Mouse (Mus musculus) limb, embryonic 12.5 days (tissue): ENCODE data around the gene Fyb. TPM values are rescaled to one million over a fixed set of nuclear protein-coding genes. Genes with fewer than 3 reads are reported as not detected.

Experiments
- ATAC-seq: fragments of 200-750 bp; cut with Nextera tagmentation; 2 replicates; pipeline ENCODE4 v1.8.0; 2017; ENCODE audit warnings: low read depth, moderate TSS enrichment; ENCODE audit not compliant: insufficient number of reproducible peaks, insufficient read depth, low FRiP score, low TSS enrichment
- H3K27ac ChIP-seq: fragments of 300-500 bp; sonication (generic); 2 replicates; pipeline ENCODE4 v1.5.1; 2016; ENCODE audit warnings: mild to moderate bottlenecking, moderate library complexity
- H3K27me3 ChIP-seq: fragments of 300-500 bp; sonication (generic); 2 replicates; pipeline ENCODE4 v1.6.1; 2016; ENCODE audit warnings: mild to moderate bottlenecking, moderate library complexity
- H3K36me3 ChIP-seq: fragments of 300-500 bp; sonication (generic); 2 replicates; pipeline ENCODE4 v1.6.1; 2016; ENCODE audit warnings: mild to moderate bottlenecking, moderate library complexity
- H3K4me1 ChIP-seq: fragments of 300-500 bp; sonication (generic); replicated peaks from 2 replicates; pipeline ENCODE4 v1.6.1; 2016
- H3K4me2 ChIP-seq: fragments of 300-500 bp; sonication (generic); 2 replicates; pipeline ENCODE4 v1.6.1; 2016; ENCODE audit warnings: mild to moderate bottlenecking, moderate library complexity
- H3K4me3 ChIP-seq: fragments of 300-500 bp; sonication (generic); replicated peaks from 2 replicates; pipeline ENCODE4 v1.5.1; 2016; ENCODE audit warnings: mild to moderate bottlenecking
- H3K9ac ChIP-seq: fragments of 300-500 bp; sonication (generic); replicated peaks from 2 replicates; pipeline ENCODE4 v1.6.1; 2016; ENCODE audit warnings: mild to moderate bottlenecking, moderate library complexity
- H3K9me3 ChIP-seq: fragments of 300-500 bp; sonication (generic); 2 replicates; pipeline ENCODE4 v1.6.1; 2016; ENCODE audit warnings: mild to moderate bottlenecking, moderate library complexity
- WGBS: fragments of 180-500 bp; shearing (Covaris S2); methylation state at CpG from one replicate; pipeline ENCODE4 v1.1.7; 2016; 5-methylcytosine and 5-hydroxymethylcytosine counted together
- polyA plus RNA-seq: library from polyadenylated mRNA; unstranded; fragments of >200 nt; fragmentation: Nextera tagmentation; extraction: Ambion mirVana; gene quantifications from 2 replicates; pipeline ENCODE4 v1.2.1, GENCODE M21; 2016

The Fyb gene
- polyA plus RNA-seq, 1 experiment from 2014 or later = 3.8 TPM

- Histone ChIP-seq H3K27me3 (no peaks in the 10 kb centered on the region), H3K9me3 (no peaks in the 10 kb centered on the region), H3K9ac (no peak overlapping the region), H3K36me3 (no peaks in the 10 kb centered on the region), H3K4me2 (no peak overlapping the region), H3K4me3 (no peak overlapping the region), H3K27ac (no peak overlapping the region), H3K4me1 (no peaks in the 10 kb centered on the region)
- 89% methylated on average over 8 of the region's 8 CpGs for WGBS
- ATAC-seq = no peak
These were observed 11.9 kb downstream of the Fyb start for GRCm38 (mm10) chr15:6534592-6534991.

DNA sequence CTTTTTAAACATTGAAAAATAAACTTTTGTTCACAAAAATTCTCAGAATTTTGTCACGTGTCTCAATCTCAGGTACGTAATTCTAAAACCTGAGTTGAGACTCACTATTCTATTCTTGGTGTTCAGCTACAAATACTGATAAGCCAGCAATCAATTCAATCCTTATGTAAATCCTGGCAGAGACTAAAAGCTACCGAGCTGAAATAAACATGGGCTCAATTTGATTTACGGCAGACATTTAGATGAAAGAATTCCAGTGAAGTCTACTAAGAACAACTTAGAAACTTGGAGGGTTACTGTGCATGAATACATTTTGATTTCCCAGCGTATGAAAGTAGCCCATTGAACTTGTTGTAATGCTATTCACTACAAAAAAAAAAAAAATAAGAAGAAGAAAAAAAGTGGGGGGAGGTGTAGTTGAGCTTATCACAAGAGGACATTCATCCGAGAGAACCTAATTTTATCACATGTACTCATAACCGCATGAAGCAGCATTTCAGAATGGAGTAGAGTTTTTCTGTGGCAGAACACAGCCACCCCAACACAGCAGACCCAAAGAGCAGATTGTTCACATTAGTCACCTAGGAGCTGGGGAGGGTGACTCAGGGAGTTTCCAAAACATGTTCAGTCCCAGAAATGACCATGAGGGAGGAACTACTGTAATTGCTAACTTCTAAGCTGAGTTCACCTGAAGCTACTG is 17.1 kb downstream of the Fyb start:
- no peak for ATAC-seq
- WGBS = 68% methylated on average over 7 of the region's 7 CpGs

DNA sequence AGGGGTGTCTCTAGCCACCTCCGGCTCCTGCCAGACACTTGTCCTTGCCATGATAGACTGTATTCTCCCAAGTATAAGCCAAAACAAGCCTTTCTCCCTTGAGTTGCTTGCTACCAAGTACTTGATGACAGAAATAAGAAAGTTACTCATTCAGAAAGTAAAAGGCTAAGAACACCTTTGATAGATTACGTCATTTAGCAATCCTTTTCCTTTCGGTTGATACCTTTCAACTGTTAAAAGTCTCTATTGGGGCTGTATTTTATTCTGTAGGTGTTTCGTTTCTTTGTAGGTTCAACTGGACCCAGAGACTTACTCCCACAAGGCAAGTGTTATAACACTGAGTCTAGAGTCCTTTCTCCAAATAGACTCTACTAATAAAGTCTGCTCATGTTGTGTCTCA is 26.3 kb downstream of the Fyb start:
- no peak for ATAC-seq
- H3K9ac ChIP-seq = no peak overlapping the region
- H3K27me3 ChIP-seq = no peaks in the 10 kb centered on the region
- no peak overlapping the region for H3K27ac ChIP-seq
- no peaks in the 10 kb centered on the region for H3K4me1 ChIP-seq
- no peaks in the 10 kb centered on the region for H3K9me3 ChIP-seq
- 87% methylated on average over 4 of the region's 4 CpGs for WGBS
- no peaks in the 10 kb centered on the region for H3K36me3 ChIP-seq
- H3K4me3 ChIP-seq = no peak overlapping the region
- no peak overlapping the region for H3K4me2 ChIP-seq

More for the DNA sequence above, 17.1 kb downstream of the Fyb start:
- H3K9me3 ChIP-seq = no peaks in the 10 kb centered on the region
- no peaks in the 10 kb centered on the region for H3K4me1 ChIP-seq
- no peaks in the 10 kb centered on the region for H3K36me3 ChIP-seq
- no peak overlapping the region for H3K4me2 ChIP-seq
- no peaks in the 10 kb centered on the region for H3K27me3 ChIP-seq
- H3K4me3 ChIP-seq = no peak overlapping the region
- no peak overlapping the region for H3K9ac ChIP-seq
- H3K27ac ChIP-seq = no peak overlapping the region

GRCm38 (mm10) chr15:6551875-6552274 is 29.2 kb downstream of the Fyb start:
- Histone ChIP-seq H3K27ac (no peak overlapping the region), H3K4me3 (no peak overlapping the region), H3K9ac (no peak overlapping the region), H3K4me1 (no peaks in the 10 kb centered on the region), H3K36me3 (no peaks in the 10 kb centered on the region), H3K9me3 (no peaks in the 10 kb centered on the region), H3K4me2 (no peak overlapping the region), H3K27me3 (no peaks in the 10 kb centered on the region)
- 86% methylated on average over 7 of the region's 7 CpGs for WGBS
- no peak for ATAC-seq

- H3K9me3 ChIP-seq = no peaks in the 10 kb centered on the region
- no peak overlapping the region for H3K4me2 ChIP-seq
- H3K36me3 ChIP-seq = no peaks in the 10 kb centered on the region
- H3K9ac ChIP-seq = no peak overlapping the region
- no peaks in the 10 kb centered on the region for H3K27me3 ChIP-seq
- no peaks in the 10 kb centered on the region for H3K4me1 ChIP-seq
- no peak overlapping the region for H3K27ac ChIP-seq
- 86% methylated on average over 4 of the region's 4 CpGs for WGBS
- no peak for ATAC-seq
- H3K4me3 ChIP-seq = no peak overlapping the region
These were observed 32.1 kb downstream of the Fyb start for GRCm38 (mm10) chr15:6554742-6555141.

DNA sequence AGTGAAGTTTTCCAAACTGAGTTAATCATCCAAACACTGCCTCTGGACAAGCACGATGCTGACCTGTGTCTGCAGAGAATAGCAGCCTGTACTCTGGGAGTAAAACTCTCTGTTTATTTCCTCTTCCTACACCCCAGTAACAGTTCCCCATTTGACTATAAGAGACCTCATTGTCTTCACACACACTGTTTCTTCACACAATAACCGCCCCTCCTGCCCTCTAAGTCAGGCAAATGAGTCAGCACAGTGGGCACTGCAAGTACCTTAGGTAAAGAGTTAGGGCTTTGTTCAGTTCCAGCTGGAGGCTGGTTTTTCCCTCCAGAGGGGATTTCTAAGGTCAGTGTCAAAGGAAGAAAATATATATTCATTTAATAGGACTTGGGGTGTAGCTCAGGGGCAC is 32.9 kb downstream of the Fyb start:
- WGBS = 55% methylated on average over 2 of the region's 2 CpGs
- no peaks in the 10 kb centered on the region for H3K36me3 ChIP-seq

DNA sequence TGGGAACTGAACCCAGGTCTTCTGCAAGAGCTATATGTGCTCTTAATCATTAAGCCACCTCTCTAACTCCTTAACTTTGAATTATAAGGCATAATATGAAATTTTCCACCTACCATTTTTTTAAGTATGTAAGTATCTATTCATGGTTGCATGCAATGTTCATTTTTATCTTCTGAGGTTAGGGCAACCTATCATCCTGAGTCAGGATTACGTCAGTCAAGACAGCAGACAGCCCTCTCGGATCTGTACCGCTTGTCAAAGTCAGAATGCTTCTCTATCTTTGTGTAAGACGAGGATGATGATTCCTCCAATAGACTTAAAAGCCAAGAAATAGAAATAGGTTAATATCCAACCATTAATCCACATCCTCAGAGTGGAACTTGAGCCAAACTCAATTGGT is 33.6 kb downstream of the Fyb start:
- no peaks in the 10 kb centered on the region for H3K9me3 ChIP-seq
- no peak overlapping the region for H3K9ac ChIP-seq
- no peak for ATAC-seq
- no peaks in the 10 kb centered on the region for H3K27me3 ChIP-seq
- no peak overlapping the region for H3K4me3 ChIP-seq
- no peaks in the 10 kb centered on the region for H3K36me3 ChIP-seq
- H3K4me1 ChIP-seq = no peaks in the 10 kb centered on the region
- no peak overlapping the region for H3K27ac ChIP-seq
- H3K4me2 ChIP-seq = no peak overlapping the region
- 92% methylated on average over 4 of the region's 4 CpGs for WGBS

More for the DNA sequence above, 32.9 kb downstream of the Fyb start:
- H3K4me2 ChIP-seq = no peak overlapping the region
- no peak overlapping the region for H3K27ac ChIP-seq
- no peaks in the 10 kb centered on the region for H3K4me1 ChIP-seq
- H3K4me3 ChIP-seq = no peak overlapping the region
- no peak overlapping the region for H3K9ac ChIP-seq
- H3K9me3 ChIP-seq = no peaks in the 10 kb centered on the region
- no peaks in the 10 kb centered on the region for H3K27me3 ChIP-seq
- ATAC-seq = no peak

GRCm38 (mm10) chr15:6556911-6557310 is 34.3 kb downstream of the Fyb start:
- WGBS = 93% methylated on average over 6 of the region's 6 CpGs
- no peaks in the 10 kb centered on the region for H3K36me3 ChIP-seq
- no peak overlapping the region for H3K4me2 ChIP-seq
- no peaks in the 10 kb centered on the region for H3K4me1 ChIP-seq
- H3K27ac ChIP-seq = no peak overlapping the region
- no peaks in the 10 kb centered on the region for H3K27me3 ChIP-seq
- no peak for ATAC-seq
- no peak overlapping the region for H3K4me3 ChIP-seq
- H3K9ac ChIP-seq = no peak overlapping the region
- no peaks in the 10 kb centered on the region for H3K9me3 ChIP-seq

DNA sequence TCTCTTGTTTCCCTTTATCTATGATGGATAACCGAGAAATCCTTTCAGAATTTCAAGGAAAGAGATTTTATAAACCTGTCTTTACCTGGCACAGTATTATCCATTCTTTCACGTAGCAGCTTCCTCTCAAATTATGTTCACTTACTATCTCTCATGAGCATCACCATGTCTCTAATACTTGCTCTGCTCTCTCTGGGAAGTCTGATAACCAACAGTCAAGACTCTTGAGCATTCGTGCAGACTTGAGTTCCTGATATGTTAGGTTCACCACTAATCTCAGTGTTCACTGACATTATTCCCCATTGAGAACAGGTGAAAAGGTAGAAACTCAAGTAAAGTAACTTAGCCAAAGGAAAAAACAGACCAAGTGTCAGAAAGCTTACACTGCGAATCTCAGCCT is 34.9 kb downstream of the Fyb start:
- Histone ChIP-seq H3K4me1 (no peaks in the 10 kb centered on the region), H3K27me3 (no peaks in the 10 kb centered on the region), H3K9me3 (no peaks in the 10 kb centered on the region), H3K4me2 (no peak overlapping the region), H3K9ac (no peak overlapping the region), H3K4me3 (no peak overlapping the region), H3K27ac (no peak overlapping the region), H3K36me3 (no peaks in the 10 kb centered on the region)
- 87% methylated on average over 4 of the region's 4 CpGs for WGBS
- no peak for ATAC-seq

DNA sequence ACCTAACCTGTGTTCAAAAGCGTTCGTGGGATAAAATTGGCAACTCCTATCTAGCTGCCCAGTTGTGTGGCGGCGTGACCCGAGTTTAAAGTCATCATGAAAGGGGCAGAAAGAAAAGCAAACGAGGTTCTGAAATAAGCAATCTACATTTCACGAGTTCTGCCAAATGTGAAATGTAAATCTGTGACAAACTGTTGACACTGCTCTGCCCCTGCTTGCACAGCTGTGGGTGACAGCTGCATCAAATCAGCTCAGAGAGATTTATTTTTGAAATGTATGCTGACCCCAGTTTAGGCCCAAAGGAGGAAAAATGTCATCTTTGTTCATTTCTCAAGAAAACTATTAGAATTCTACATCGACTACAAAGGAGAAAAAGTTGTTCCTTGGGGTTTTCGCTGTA is 36.5 kb downstream of the Fyb start:
- ATAC-seq = no peak
- H3K9ac ChIP-seq = no peak overlapping the region
- H3K36me3 ChIP-seq = no peaks in the 10 kb centered on the region
- H3K27me3 ChIP-seq = no peaks in the 10 kb centered on the region
- H3K4me3 ChIP-seq = no peak overlapping the region
- no peaks in the 10 kb centered on the region for H3K9me3 ChIP-seq
- no peak overlapping the region for H3K4me2 ChIP-seq
- H3K27ac ChIP-seq = no peak overlapping the region
- no peaks in the 10 kb centered on the region for H3K4me1 ChIP-seq
- WGBS = 63% methylated on average over 9 of the region's 9 CpGs

GRCm38 (mm10) chr15:6560696-6561095 is 38.0 kb downstream of the Fyb start:
- Histone ChIP-seq H3K27me3 (no peaks in the 10 kb centered on the region), H3K27ac (no peak overlapping the region), H3K4me1 (0 out of 2 replicates have a peak, but pooled peaks cover 2% of the 10 kb centered on the region), H3K9ac (no peak overlapping the region), H3K4me2 (no peak overlapping the region), H3K4me3 (no peak overlapping the region), H3K36me3 (no peaks in the 10 kb centered on the region), H3K9me3 (no peaks in the 10 kb centered on the region)
- 88% methylated on average over 10 of the region's 10 CpGs for WGBS
- no peak for ATAC-seq

DNA sequence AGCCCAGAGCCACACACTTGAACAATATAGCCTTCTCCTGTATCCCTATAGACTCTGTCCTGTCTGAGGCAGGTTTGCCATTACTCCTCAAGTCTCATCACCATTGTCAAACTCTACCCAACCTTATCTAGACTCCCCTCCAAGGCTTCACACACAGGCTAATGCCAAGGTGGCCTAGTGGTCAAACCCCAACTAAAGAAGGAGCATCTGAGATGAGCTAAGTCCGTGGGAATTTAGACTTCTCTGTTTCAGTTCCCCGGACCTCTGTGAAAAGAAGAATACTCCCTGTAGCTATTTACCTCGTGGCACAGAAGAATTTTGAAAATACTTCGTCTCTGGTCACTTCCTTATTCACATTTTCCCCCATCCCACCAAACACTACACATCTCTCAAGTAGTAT is 39.5 kb downstream of the Fyb start:
- no peak overlapping the region for H3K27ac ChIP-seq
- ATAC-seq = no peak
- H3K9ac ChIP-seq = no peak overlapping the region
- 89% methylated on average over 4 of the region's 4 CpGs for WGBS
- H3K36me3 ChIP-seq = no peaks in the 10 kb centered on the region
- no peak overlapping the region for H3K4me3 ChIP-seq
- 0 out of 2 replicates have a peak, but pooled peaks cover 2% of the 10 kb centered on the region for H3K4me1 ChIP-seq
- H3K9me3 ChIP-seq = no peaks in the 10 kb centered on the region
- no peaks in the 10 kb centered on the region for H3K27me3 ChIP-seq
- no peak overlapping the region for H3K4me2 ChIP-seq
